Mouse (Mus musculus): ENCODE data around the gene Dcun1d1.

The Dcun1d1 gene

GRCm38 (mm10) chr3:35929831-35930230, 7.4 kb downstream of the Dcun1d1 start:
- no peak for DNase-seq

DNA sequence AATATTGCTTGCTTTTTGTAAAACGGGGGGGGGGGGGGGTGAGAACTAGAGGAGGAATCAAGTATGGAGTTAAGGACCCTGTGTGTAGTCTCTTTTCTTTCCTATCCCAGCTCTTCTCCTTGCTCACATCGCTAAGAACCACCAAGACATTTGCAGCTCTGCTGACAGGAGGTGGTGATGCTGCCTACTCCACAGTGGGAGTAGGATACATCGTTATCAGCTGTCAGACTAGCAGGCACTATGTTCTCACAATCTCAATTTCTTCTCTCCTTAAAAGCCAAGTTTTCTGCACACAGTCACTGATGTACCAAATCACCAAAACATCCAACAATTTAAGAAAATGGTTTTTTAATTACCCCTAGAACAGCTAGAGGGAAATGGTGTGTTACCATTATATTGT, 7.8 kb downstream of the Dcun1d1 start:
- no peak for DNase-seq

- no peak for DNase-seq
These were observed 11.4 kb downstream of the Dcun1d1 start for GRCm38 (mm10) chr3:35925852-35926251.

DNA sequence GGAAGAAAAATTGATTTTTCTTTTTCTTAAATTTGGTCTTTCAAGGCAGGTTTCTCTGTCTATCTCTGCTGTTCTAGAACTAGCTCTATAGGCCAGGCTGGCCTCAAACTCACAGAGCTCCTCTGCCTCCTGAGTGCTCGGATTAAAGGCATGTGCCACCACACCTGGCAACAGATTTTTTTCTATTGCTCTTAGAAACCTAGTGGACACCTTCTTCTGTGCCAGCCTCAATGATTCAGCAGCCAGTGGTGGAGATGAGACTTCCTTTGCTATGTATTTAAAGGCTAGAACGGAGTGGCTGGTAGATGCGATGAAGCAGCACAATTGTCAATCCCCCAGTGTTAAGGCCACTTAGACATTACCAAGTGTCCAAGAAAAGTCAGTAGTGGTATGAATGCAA, 13.2 kb downstream of the Dcun1d1 start:
- no peak for DNase-seq

DNA sequence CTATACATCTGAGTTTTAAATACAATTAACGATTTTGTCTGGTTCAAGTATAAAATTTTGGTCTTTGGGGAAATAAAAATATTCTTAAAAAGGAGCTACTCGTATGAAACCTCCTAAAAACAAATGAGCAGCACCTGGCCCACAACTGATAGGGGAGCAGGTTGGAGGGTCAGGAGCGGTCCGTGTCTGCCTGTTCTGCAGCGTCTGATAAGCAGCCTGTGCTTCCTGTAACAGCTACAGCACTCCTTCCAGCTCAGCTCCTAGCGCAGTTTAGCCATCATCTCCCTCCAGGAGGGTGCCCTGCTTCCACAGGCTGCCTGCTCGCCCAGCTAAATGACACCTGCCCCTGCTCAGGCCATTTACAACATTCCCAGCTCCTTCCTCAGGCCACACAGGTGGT, 13.8 kb downstream of the Dcun1d1 start:
- peak; percentile 20 to 25 for DNase-seq

- no peak for DNase-seq
These were observed 14.7 kb downstream of the Dcun1d1 start for GRCm38 (mm10) chr3:35922522-35922921.

DNA sequence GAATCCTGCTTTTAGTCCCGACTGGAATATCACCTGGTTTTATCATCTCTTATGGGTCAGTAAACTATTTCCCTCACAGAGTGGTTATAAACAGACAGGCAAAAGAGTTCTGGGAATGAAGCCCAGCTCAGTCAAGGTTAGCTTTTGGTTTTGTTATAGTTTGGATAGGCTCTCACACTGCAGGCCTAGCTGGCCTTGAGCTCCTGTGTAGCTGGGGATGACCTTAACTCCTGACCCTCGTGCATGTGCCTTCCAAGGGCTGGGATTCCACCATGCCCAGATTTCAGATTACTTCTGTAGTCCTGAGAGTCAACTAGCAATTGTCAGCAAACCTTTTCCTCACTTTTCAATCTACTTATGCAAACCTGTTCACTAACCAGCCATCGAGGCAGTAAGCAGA, 19.0 kb downstream of the Dcun1d1 start:
- no peak for DNase-seq

DNA sequence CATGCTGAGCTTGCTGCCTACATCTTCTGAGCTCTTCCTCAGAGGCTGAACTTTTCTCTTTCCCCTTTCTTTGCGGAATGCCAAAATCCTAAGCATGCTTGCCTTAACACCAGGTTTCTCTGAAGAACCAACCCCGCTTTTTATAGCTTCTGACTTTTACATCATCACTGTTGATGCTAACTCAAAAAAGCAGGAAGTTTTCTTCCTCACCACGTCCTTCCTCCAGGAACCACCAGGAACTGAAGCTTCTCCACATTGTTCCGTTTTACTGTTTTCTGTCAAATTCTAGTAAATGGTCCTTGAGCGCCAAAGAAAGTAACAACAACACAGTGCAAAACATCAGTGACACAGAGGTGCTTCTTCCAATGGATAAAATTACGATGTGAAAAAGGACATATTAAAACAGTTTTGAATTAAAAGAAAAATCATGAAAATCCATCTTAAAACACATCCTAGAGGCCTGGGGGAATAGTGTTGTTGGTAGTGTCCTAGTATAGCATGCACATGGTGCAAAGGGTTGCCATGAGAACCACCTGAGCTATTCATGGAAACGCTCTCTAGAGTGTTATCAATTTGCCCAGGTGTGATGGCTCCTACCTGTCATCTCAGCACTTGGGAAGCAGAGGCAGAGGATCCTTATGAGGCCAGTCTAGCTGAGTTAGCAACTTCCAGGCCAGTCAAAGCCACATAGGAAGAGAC, 28.1 kb downstream of the Dcun1d1 start:
- DNase-seq = no peak

GRCm38 (mm10) chr3:35900555-35901204, 36.6 kb downstream of the Dcun1d1 start:
- DNase-seq = no peak

GRCm38 (mm10) chr3:35899109-35899508, 38.1 kb downstream of the Dcun1d1 start:
- no peak for DNase-seq

GRCm38 (mm10) chr3:35897900-35898299, 39.3 kb downstream of the Dcun1d1 start:
- DNase-seq = no peak

DNA sequence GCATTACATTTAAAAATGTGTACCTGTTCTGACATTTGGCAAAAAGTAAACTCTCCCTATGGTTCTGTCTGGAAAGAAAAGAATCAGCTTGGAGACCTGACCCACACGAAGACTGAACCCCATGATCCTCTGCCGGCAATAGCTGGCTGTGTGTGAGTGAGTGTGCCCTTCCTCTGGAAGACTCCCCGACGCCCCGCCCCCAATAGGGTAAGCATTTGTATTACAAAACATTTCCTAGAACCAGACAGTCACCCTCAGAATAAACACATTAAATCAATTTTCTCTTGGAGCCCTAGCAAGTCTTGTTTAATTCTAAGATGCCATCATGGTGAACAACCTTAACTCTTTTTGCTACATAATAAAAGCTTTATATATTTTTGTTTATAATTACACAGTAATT, 44.1 kb downstream of the Dcun1d1 start:
- DNase-seq = no peak

DNA sequence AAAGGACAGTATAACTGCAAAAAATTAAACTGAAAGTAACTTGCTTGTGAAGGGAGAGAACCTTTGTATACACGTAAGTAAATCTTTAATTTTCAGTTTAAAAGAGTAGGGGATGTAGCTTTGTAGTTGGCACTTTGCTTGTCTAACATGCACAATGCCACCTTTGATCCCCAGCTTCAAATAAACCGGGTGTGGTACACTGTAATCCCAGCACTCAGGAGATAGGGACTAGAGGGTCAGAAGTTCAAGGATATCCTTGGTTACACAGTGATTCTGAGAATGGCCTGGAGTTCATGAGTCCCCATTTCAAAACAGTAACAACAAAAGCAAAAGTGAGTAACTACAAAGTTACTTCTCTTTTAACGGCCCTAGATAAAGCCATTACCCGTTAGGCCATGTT, 46.1 kb downstream of the Dcun1d1 start:
- DNase-seq = no peak

- no peak for DNase-seq
These were observed 47.7 kb downstream of the Dcun1d1 start for GRCm38 (mm10) chr3:35889531-35889930.

DNA sequence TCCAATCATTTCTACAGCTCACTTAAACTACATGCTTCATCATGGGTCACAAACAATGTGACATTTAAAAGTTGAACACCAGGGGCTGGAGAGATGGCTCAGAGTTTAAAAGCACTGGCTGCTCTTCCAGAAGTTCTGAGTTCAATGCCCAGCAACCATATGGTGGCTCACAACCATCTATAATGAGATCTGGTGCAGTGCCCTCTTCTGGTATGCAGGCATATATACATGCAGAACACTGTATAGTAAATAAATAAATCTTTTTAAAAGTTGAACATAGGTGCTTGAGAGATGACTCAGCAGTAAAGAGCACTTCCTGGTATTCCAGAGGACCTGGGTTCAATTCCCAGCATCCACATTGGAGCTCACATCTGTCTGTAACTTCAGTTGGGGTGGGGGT, 54.0 kb downstream of the Dcun1d1 start:
- no peak for DNase-seq

DNA sequence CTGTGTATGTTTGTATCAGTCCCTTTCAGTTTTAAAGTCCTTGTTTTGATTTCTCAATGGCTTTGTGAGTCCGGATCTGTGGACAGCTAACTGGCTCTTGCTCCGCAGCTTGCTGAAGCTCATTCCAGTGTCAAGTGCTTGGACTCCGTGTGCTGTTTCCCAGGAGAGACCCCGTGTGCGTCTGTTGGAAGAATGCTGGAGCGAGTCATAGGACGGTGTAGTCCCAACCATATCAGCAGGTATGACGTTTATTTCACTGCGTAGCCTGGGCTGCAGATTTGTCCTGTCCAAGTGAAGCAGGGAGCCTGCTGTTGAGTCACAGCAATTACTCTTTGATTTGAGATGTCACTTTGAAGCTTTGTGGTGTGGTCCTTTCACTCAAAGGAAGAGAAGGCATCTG, 87.9 kb downstream of the Dcun1d1 start:
- DNase-seq = no peak
